Mouse (Mus musculus) lung, embryonic 14.5 days (tissue): ENCODE measurements around the gene Agbl5. TPM values are rescaled to one million over a fixed set of nuclear protein-coding genes. Genes with fewer than 3 reads are reported as not detected.

Experiments
- ATAC-seq: fragments of 200-750 bp; cut with Nextera tagmentation; 2 replicates; pipeline ENCODE4 v1.8.0; 2017; ENCODE audit warnings: mild to moderate bottlenecking, moderate TSS enrichment, moderate library complexity; ENCODE audit not compliant: insufficient read depth
- DNase-seq: peaks from one replicate; pipeline ENCODE4 v3.0.0-alpha.2; 2015
- H3K27ac ChIP-seq: fragments of 300-500 bp; sonication (generic); 2 replicates; pipeline ENCODE4 v1.5.1; 2014; ENCODE audit warnings: low read depth, mild to moderate bottlenecking, moderate library complexity
- H3K27me3 ChIP-seq: fragments of 300-500 bp; sonication (generic); 2 replicates; pipeline ENCODE4 v1.6.1; 2014; ENCODE audit warnings: low read length, control low read depth; ENCODE audit not compliant: insufficient read depth
- H3K36me3 ChIP-seq: fragments of 300-500 bp; sonication (generic); 2 replicates; pipeline ENCODE4 v1.6.1; 2014; ENCODE audit warnings: control low read depth; ENCODE audit not compliant: insufficient read depth
- H3K4me1 ChIP-seq: fragments of 300-500 bp; sonication (generic); 2 replicates; pipeline ENCODE4 v1.6.1; 2014; ENCODE audit warnings: antibody characterized with exemption, control low read depth; ENCODE audit not compliant: insufficient read depth
- H3K4me2 ChIP-seq: fragments of 300-500 bp; sonication (generic); 2 replicates; pipeline ENCODE4 v1.6.1; 2014; ENCODE audit warnings: mild to moderate bottlenecking
- H3K4me3 ChIP-seq: fragments of 300-500 bp; sonication (generic); 2 replicates; pipeline ENCODE4 v1.5.1; 2014; ENCODE audit warnings: low read depth, low read length
- H3K9ac ChIP-seq: fragments of 300-500 bp; sonication (generic); 2 replicates; pipeline ENCODE4 v1.6.1; 2014
- H3K9me3 ChIP-seq: fragments of 300-500 bp; sonication (generic); 2 replicates; pipeline ENCODE4 v1.6.1; 2016; ENCODE audit warnings: low read depth, low read length, control low read depth
- CTCF ChIP-seq: IDR thresholded peaks from 2 replicates; pipeline ENCODE4 v1.5.1; 2016; ENCODE audit warnings: antibody characterized with exemption, low read depth
- WGBS: fragments of 180-500 bp; shearing (Covaris S2); extraction: QIAGEN DNeasy Blood & Tissue Kit; methylation state at CpG from one replicate; pipeline ENCODE4 v1.1.7; 2014; 5-methylcytosine and 5-hydroxymethylcytosine counted together
- polyA plus RNA-seq: library from polyadenylated mRNA; unstranded; fragments of >200 nt; fragmentation: Nextera tagmentation; extraction: Ambion mirVana; gene quantifications from 2 replicates; pipeline ENCODE4 v1.2.1, GENCODE M21; 2014

Agbl5 gene
- polyA plus RNA-seq, 1 experiment from 2014 or later = 25.2 TPM

GRCm38 (mm10) chr5:30887331-30887761, 1.1 kb upstream of the Agbl5 start:
- Histone ChIP-seq H3K27ac (peak overlapping the region; percentile 98), H3K4me2 (peak overlapping the region; percentile 75), H3K27me3 (no peaks in the 10 kb centered on the region), H3K36me3 (peaks cover 19% of the 10 kb centered on the region), H3K4me3 (peak overlapping the region; percentile 74), H3K9ac (peak overlapping the region; percentile 71), H3K4me1 (peaks cover 9% of the 10 kb centered on the region; the same call in 1 of the 2 replicates), H3K9me3 (no peaks in the 10 kb centered on the region)
- peak; percentile 83 for DNase-seq
- ATAC-seq = peak; percentile 45
- under 1% methylated on average over 19 of the region's 19 CpGs for WGBS
- TF ChIP-seq CTCF = no peak

- H3K36me3 ChIP-seq = peaks cover 24% of the 10 kb centered on the region
- WGBS = under 1% methylated on average over 28 of the region's 28 CpGs
These were observed 597 bp upstream of the Agbl5 start for GRCm38 (mm10) chr5:30887858-30888336.

GRCm38 (mm10) chr5:30889088-30889754, 727 bp downstream of the Agbl5 start:
- peak overlapping the region; percentile 81 for H3K9ac ChIP-seq
- no peak for TF ChIP-seq CTCF
- H3K4me2 ChIP-seq = peak overlapping the region; percentile 75
- WGBS = under 1% methylated on average over 39 of the region's 42 CpGs
- DNase-seq (no peak), ATAC-seq (peak; percentile 15; the same call in 1 of the 2 replicates)
- H3K9me3 ChIP-seq = no peaks in the 10 kb centered on the region
- H3K36me3 ChIP-seq = peaks cover 38% of the 10 kb centered on the region
- peaks cover 9% of the 10 kb centered on the region; the same call in 1 of the 2 replicates for H3K4me1 ChIP-seq
- no peaks in the 10 kb centered on the region for H3K27me3 ChIP-seq
- H3K4me3 ChIP-seq = peak overlapping the region; percentile 74
- H3K27ac ChIP-seq = peak overlapping the region; percentile 96

More at GRCm38 (mm10) chr5:30887858-30888336, 597 bp upstream of the Agbl5 start:
- TF ChIP-seq CTCF = no peak
- Histone ChIP-seq H3K4me1 (peaks cover 9% of the 10 kb centered on the region; the same call in 1 of the 2 replicates), H3K27ac (peak overlapping the region; percentile 98), H3K9me3 (no peaks in the 10 kb centered on the region), H3K4me2 (peak overlapping the region; percentile 75), H3K9ac (peak overlapping the region; percentile 71), H3K4me3 (peak overlapping the region; percentile 74), H3K27me3 (no peaks in the 10 kb centered on the region)
- ATAC-seq (peak; percentile 90), DNase-seq (peak; percentile 100)

GRCm38 (mm10) chr5:30890375-30890774, 1.9 kb downstream of the Agbl5 start:
- peaks cover 49% of the 10 kb centered on the region for H3K36me3 ChIP-seq
- ATAC-seq (no peak), DNase-seq (no peak)
- peak overlapping the region; percentile 81 for H3K9ac ChIP-seq
- no peaks in the 10 kb centered on the region for H3K27me3 ChIP-seq
- peak overlapping the region; percentile 74 for H3K4me3 ChIP-seq
- no peaks in the 10 kb centered on the region for H3K9me3 ChIP-seq
- peaks cover 9% of the 10 kb centered on the region; the same call in 1 of the 2 replicates for H3K4me1 ChIP-seq
- H3K4me2 ChIP-seq = peak overlapping the region; percentile 75
- no peak for TF ChIP-seq CTCF
- 62% methylated on average over 7 of the region's 7 CpGs for WGBS
- H3K27ac ChIP-seq = peak overlapping the region; percentile 15; the same call in 1 of the 2 replicates

GRCm38 (mm10) chr5:30901860-30902259, 13.4 kb downstream of the Agbl5 start:
- Histone ChIP-seq H3K27ac (no peak overlapping the region), H3K4me3 (no peak overlapping the region), H3K9ac (no peak overlapping the region), H3K9me3 (no peaks in the 10 kb centered on the region), H3K4me1 (0 out of 2 replicates have a peak, but pooled peaks cover 6% of the 10 kb centered on the region), H3K36me3 (peaks cover 81% of the 10 kb centered on the region), H3K27me3 (no peaks in the 10 kb centered on the region), H3K4me2 (no peak overlapping the region)
- no peak for DNase-seq
- 77% methylated on average over 5 of the region's 5 CpGs for WGBS
- ATAC-seq = no peak
- no peak for TF ChIP-seq CTCF

GRCm38 (mm10) chr5:30907413-30908059, 19.0 kb downstream of the Agbl5 start, which contains the start of gene Ost4:
Gene Ost4 (minus strand): TSS chr5:30907788.
- no peaks in the 10 kb centered on the region for H3K9me3 ChIP-seq
- ATAC-seq = peak; percentile 93
- DNase-seq = peak; percentile 99
- H3K4me2 ChIP-seq = peak within 1 kb of the TSS; percentile 85
- H3K4me1 ChIP-seq = peaks cover 26% of the 10 kb centered on the region
- H3K9ac ChIP-seq = peak within 1 kb of the TSS; percentile 83
- H3K27me3 ChIP-seq = no peaks in the 10 kb centered on the region
- no peak for TF ChIP-seq CTCF
- under 1% methylated on average over 58 of the region's 58 CpGs for WGBS
- H3K36me3 ChIP-seq = peaks cover 37% of the 10 kb centered on the region
- H3K4me3 ChIP-seq = peak within 1 kb of the TSS; percentile 81
- H3K27ac ChIP-seq = peak within 1 kb of the TSS; percentile 98
